In genomic region chr17:69157101-69157808, GRCm38 (mm10) we compare ENCODE assay signal across 8 mouse cellular contexts.
DNase-seq lines count a peak whose midpoint lies in the region; ATAC-seq and TF ChIP-seq lines count a peak whose summit lies in the region.

No protein-coding gene starts in this region.

- 0 out of 2 replicates have a peak, but pooled peaks have one; percentile 19 for TF ChIP-seq POLR2A in limb, embryonic 14.5 days (IDR thresholded peaks at IDR 0.05; ENCODE audit: borderline replicate concordance, extremely low read depth, insufficient read depth, insufficient read length)

- peak; percentile 59 for ATAC-seq in embryonic facial prominence, embryonic 15.5 days (ENCODE audit: insufficient number of reproducible peaks, low FRiP score, low TSS enrichment, low read depth)
- ATAC-seq in hindbrain, embryonic 11.5 days (ENCODE audit: low FRiP score) = peak; percentile 72
- ATAC-seq in limb, embryonic 14.5 days (ENCODE audit: low FRiP score, low read depth) = peak; percentile 56
- peak; percentile 67 for ATAC-seq in neural tube, embryonic 11.5 days (ENCODE audit: insufficient read depth, low FRiP score, low TSS enrichment)

- H3K4me1 ChIP-seq in embryonic facial prominence, embryonic 15.5 days = peaks cover 14% of the 10 kb centered on the region
- H3K4me1 ChIP-seq in hindbrain, embryonic 11.5 days (replicated peaks; ENCODE audit: control insufficient read depth, insufficient read depth, low read length) = no peaks in the 10 kb centered on the region
- peaks cover 19% of the 10 kb centered on the region for H3K4me1 ChIP-seq in limb, embryonic 14.5 days (ENCODE audit: control insufficient read depth, insufficient read depth, low read length)
- no peaks in the 10 kb centered on the region for H3K4me1 ChIP-seq in neural tube, embryonic 11.5 days (ENCODE audit: control insufficient read depth, insufficient read depth, low read length)

- peak overlapping the region; percentile 92 for H3K27ac ChIP-seq in layer of hippocampus, adult 2 months
- peak overlapping the region; percentile 92 for H3K27ac ChIP-seq in embryonic facial prominence, embryonic 15.5 days (replicated peaks)
- H3K27ac ChIP-seq in hindbrain, embryonic 11.5 days (ENCODE audit: low read depth, low read length) = peak overlapping the region; percentile 60
- peak overlapping the region; percentile 91 for H3K27ac ChIP-seq in limb, embryonic 14.5 days (replicated peaks; ENCODE audit: low read depth, low read length)
- no peak overlapping the region for H3K27ac ChIP-seq in neural tube, embryonic 11.5 days (ENCODE audit: low read depth, low read length)

- H3K9me3 ChIP-seq in embryonic facial prominence, embryonic 15.5 days (replicated peaks) = no peaks in the 10 kb centered on the region
- no peaks in the 10 kb centered on the region for H3K9me3 ChIP-seq in hindbrain, embryonic 11.5 days (ENCODE audit: control insufficient read depth, low read length)
- H3K9me3 ChIP-seq in limb, embryonic 14.5 days (ENCODE audit: control insufficient read depth, low read length) = no peaks in the 10 kb centered on the region
- H3K9me3 ChIP-seq in neural tube, embryonic 11.5 days (ENCODE audit: control insufficient read depth, low read length) = no peaks in the 10 kb centered on the region

- peak overlapping the region; percentile 80 for H3K4me3 ChIP-seq in layer of hippocampus, adult 2 months
- peak overlapping the region; percentile 92 for H3K4me3 ChIP-seq in embryonic facial prominence, embryonic 15.5 days (replicated peaks)
- peak overlapping the region; percentile 67 for H3K4me3 ChIP-seq in hindbrain, embryonic 11.5 days (ENCODE audit: low read depth, low read length)
- peak overlapping the region; percentile 97 for H3K4me3 ChIP-seq in limb, embryonic 14.5 days (replicated peaks; ENCODE audit: low read length)
- peak overlapping the region; percentile 77 for H3K4me3 ChIP-seq in neural tube, embryonic 11.5 days (ENCODE audit: low read depth, low read length)

- no peaks in the 10 kb centered on the region for H3K27me3 ChIP-seq in embryonic facial prominence, embryonic 15.5 days
- H3K27me3 ChIP-seq in hindbrain, embryonic 11.5 days (ENCODE audit: control insufficient read depth, insufficient read depth, low read length) = no peaks in the 10 kb centered on the region
- no peaks in the 10 kb centered on the region for H3K27me3 ChIP-seq in limb, embryonic 14.5 days (ENCODE audit: control insufficient read depth, insufficient read depth, low read length)
- H3K27me3 ChIP-seq in neural tube, embryonic 11.5 days (ENCODE audit: control insufficient read depth, insufficient read depth, low read length) = no peaks in the 10 kb centered on the region

- TF ChIP-seq CTCF in layer of hippocampus, adult 2 months (conservative IDR thresholded peaks at IDR 0.05) = no peak

- under 1% methylated on average over 66 of the region's 66 CpGs for WGBS in embryonic facial prominence, embryonic 15.5 days
- WGBS in hindbrain, embryonic 11.5 days = 4% methylated on average over 24 of the region's 66 CpGs
- 2% methylated on average over 43 of the region's 66 CpGs for WGBS in limb, embryonic 14.5 days
- under 1% methylated on average over 40 of the region's 66 CpGs for WGBS in neural tube, embryonic 11.5 days

- peak overlapping the region; percentile 80 for H3K9ac ChIP-seq in embryonic facial prominence, embryonic 15.5 days
- peak overlapping the region; percentile 76 for H3K9ac ChIP-seq in hindbrain, embryonic 11.5 days (ENCODE audit: low read depth, low read length)
- peak overlapping the region; percentile 98 for H3K9ac ChIP-seq in limb, embryonic 14.5 days (ENCODE audit: low read depth, low read length, severe bottlenecking)
- H3K9ac ChIP-seq in neural tube, embryonic 11.5 days (ENCODE audit: low read length) = peak overlapping the region; percentile 91

- no peak for DNase-seq in layer of hippocampus, adult 2 months (ENCODE audit: low spot score in 2 of 2)
- DNase-seq in layer of hippocampus, postnatal 25 days (ENCODE audit: extremely low spot score in 1 of 2, low spot score in 1 of 2) = no peak
- peak; percentile 27 for DNase-seq in adrenal gland, postnatal 25 days
- DNase-seq in hindbrain, embryonic 11.5 days (ENCODE audit: low spot score) = peak; percentile 72
- peak; percentile 60 for DNase-seq in limb, embryonic 14.5 days (ENCODE audit: low spot score)
- DNase-seq in neural tube, embryonic 11.5 days (ENCODE audit: low spot score) = peak; percentile 57
- DNase-seq in natural killer cell, adult 2 months (ENCODE audit: low spot score in 2 of 2) = no peak

- H3K36me3 ChIP-seq in embryonic facial prominence, embryonic 15.5 days = no peaks in the 10 kb centered on the region
- no peaks in the 10 kb centered on the region for H3K36me3 ChIP-seq in hindbrain, embryonic 11.5 days (ENCODE audit: control insufficient read depth, insufficient read depth, low read length)
- no peaks in the 10 kb centered on the region for H3K36me3 ChIP-seq in limb, embryonic 14.5 days (ENCODE audit: control insufficient read depth, insufficient read depth, low read length)
- no peaks in the 10 kb centered on the region for H3K36me3 ChIP-seq in neural tube, embryonic 11.5 days (ENCODE audit: control insufficient read depth, insufficient read depth, low read length)

- H3K4me2 ChIP-seq in embryonic facial prominence, embryonic 15.5 days (replicated peaks) = peak overlapping the region; percentile 75
- peak overlapping the region; percentile 65 for H3K4me2 ChIP-seq in hindbrain, embryonic 11.5 days (replicated peaks; ENCODE audit: low read depth, low read length)
- H3K4me2 ChIP-seq in limb, embryonic 14.5 days (replicated peaks; ENCODE audit: low read depth, low read length, severe bottlenecking) = peak overlapping the region; percentile 65
- H3K4me2 ChIP-seq in neural tube, embryonic 11.5 days (ENCODE audit: low read depth) = peak overlapping the region; percentile 88

Comparison
In these comparisons a context has a peak if more than half of its experiments do, and no peak if none do; other contexts are left out.
1. DNase-seq: peak in adrenal gland, postnatal 25 days (single experiment), hindbrain, embryonic 11.5 days (single experiment), limb, embryonic 14.5 days (single experiment) and neural tube, embryonic 11.5 days (single experiment); none in layer of hippocampus, adult 2 months (0 of 2), layer of hippocampus, postnatal 25 days (0 of 2) and natural killer cell, adult 2 months (0 of 2).
2. Peak in every context shown above with its lines, with median percentiles within 50 percentile points of each other: H3K4me3 ChIP-seq, ATAC-seq, H3K4me2 ChIP-seq and H3K9ac ChIP-seq.